Mouse (Mus musculus) cortical plate, adult 2 months (tissue): ENCODE measurements around the gene Mrps34.

Source experiments
- CTCF ChIP-seq: fragments of 200-500 bp; IDR thresholded peaks from 2 replicates; pipeline ENCODE4 v1.5.1; 2011; ENCODE audit warnings: mild to moderate bottlenecking, control low read depth, low read length; ENCODE audit not compliant: insufficient read depth; ENCODE audit errors: extremely low read depth
- POLR2A ChIP-seq: fragments of 200-500 bp; IDR thresholded peaks from 2 replicates; pipeline ENCODE4 v1.6.1; 2011; ENCODE audit warnings: mild to moderate bottlenecking, low read length, control low read depth; ENCODE audit not compliant: insufficient read depth; ENCODE audit errors: extremely low read depth

DNA sequence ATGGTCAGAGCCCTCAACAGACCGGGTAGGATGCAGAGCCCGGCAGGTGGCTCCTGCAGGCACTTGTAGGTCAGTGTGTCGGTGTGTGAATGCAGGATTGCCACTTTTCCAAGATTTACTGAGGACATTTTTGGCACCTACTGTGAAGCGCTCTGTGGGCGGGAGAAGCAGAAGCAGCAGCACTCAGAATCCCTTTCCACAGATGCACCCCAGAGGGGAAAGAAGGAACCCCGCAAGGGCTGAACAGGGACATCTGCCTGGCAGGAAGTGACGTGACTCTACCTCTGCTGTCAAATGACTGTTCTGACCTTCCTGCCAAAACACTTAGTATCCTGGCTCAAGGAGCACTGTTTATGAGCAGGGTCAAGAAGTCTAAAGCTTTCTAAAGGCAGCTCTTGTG is 48.1 kb downstream of the Mrps34 start:
- TF ChIP-seq CTCF (no peak), POLR2A (no peak)
